32 mouse cellular contexts compared by ENCODE assay signal in genomic region chr1:144436617-144437016, GRCm38 (mm10).
"Had no signal": no experiment of that assay in that cellular context is flagged by ENCODE, and none has a peak within 500 bp of the region (broad histone marks: within the 10 kb centered on the region; RNA-seq: fewer than 3 reads in every experiment).

No protein-coding gene starts in this region.

- ATAC-seq: liver, embryonic 12.5 days; liver, postnatal 0 days; lung, postnatal 0 days; midbrain, embryonic 13.5 days; midbrain, embryonic 15.5 days; midbrain, embryonic 16.5 days had no signal

- H3K36me3 ChIP-seq: limb, embryonic 10.5 days; limb, embryonic 12.5 days; limb, embryonic 13.5 days; limb, embryonic 15.5 days; liver, embryonic 12.5 days; liver, embryonic 13.5 days; liver, embryonic 15.5 days; lung, embryonic 15.5 days; midbrain, embryonic 10.5 days; midbrain, embryonic 12.5 days; midbrain, embryonic 13.5 days; midbrain, embryonic 15.5 days; neural tube, embryonic 12.5 days had no signal

- H3K4me2 ChIP-seq: limb, embryonic 12.5 days; limb, embryonic 13.5 days; limb, embryonic 15.5 days; liver, embryonic 11.5 days; liver, embryonic 12.5 days; liver, embryonic 13.5 days; liver, embryonic 15.5 days; lung, embryonic 14.5 days; lung, embryonic 15.5 days; midbrain, embryonic 11.5 days; midbrain, embryonic 12.5 days; midbrain, embryonic 13.5 days; midbrain, embryonic 15.5 days; neural tube, embryonic 12.5 days had no signal

- H3K27me3 ChIP-seq: limb, embryonic 12.5 days; limb, embryonic 13.5 days; limb, embryonic 15.5 days; liver, embryonic 12.5 days; liver, embryonic 13.5 days; liver, embryonic 15.5 days; lung, embryonic 15.5 days; megakaryocyte, embryonic 14.5 days; midbrain, embryonic 12.5 days; midbrain, embryonic 13.5 days; midbrain, embryonic 15.5 days; neural tube, embryonic 12.5 days had no signal

- H3K9me3 ChIP-seq: limb, embryonic 10.5 days; limb, embryonic 12.5 days; limb, embryonic 13.5 days; limb, embryonic 15.5 days; liver, embryonic 12.5 days; liver, embryonic 13.5 days; liver, embryonic 15.5 days; lung, embryonic 15.5 days; megakaryocyte, embryonic 14.5 days; midbrain, embryonic 10.5 days; midbrain, embryonic 12.5 days; midbrain, embryonic 13.5 days; midbrain, embryonic 15.5 days; neural tube, embryonic 12.5 days had no signal

- H3K9ac ChIP-seq: limb, embryonic 12.5 days; limb, embryonic 13.5 days; limb, embryonic 15.5 days; liver, embryonic 12.5 days; liver, embryonic 13.5 days; liver, embryonic 14.5 days; liver, embryonic 15.5 days; liver, postnatal 0 days; lung, embryonic 14.5 days; lung, embryonic 15.5 days; midbrain, embryonic 12.5 days; midbrain, embryonic 13.5 days; midbrain, embryonic 15.5 days; neural tube, embryonic 12.5 days had no signal

- DNase-seq: left cerebral cortex, postnatal 4 days; liver; liver, embryonic 13.5 days; liver, postnatal 0 days; lung, adult 18-20 months; lung, adult 2 months; lung, embryonic 14.5 days; lung, postnatal 10 days; lung, postnatal 14 days; lung, postnatal 36 days; lung, postnatal 4 days; midbrain, embryonic 14.5 days had no signal

- H3K27ac ChIP-seq: limb, embryonic 10.5 days; limb, embryonic 12.5 days; limb, embryonic 13.5 days; limb, embryonic 15.5 days; liver, embryonic 12.5 days; liver, embryonic 13.5 days; liver, embryonic 14.5 days; liver, embryonic 15.5 days; lung, embryonic 15.5 days; macrophage; midbrain, embryonic 10.5 days; midbrain, embryonic 12.5 days; midbrain, embryonic 13.5 days; midbrain, embryonic 15.5 days; neural tube, embryonic 12.5 days had no signal

- H3K4me3 ChIP-seq: limb, embryonic 10.5 days; limb, embryonic 12.5 days; limb, embryonic 13.5 days; limb, embryonic 15.5 days; liver, embryonic 12.5 days; liver, embryonic 13.5 days; liver, embryonic 15.5 days; lung, embryonic 15.5 days; megakaryocyte, embryonic 14.5 days; midbrain, embryonic 10.5 days; midbrain, embryonic 12.5 days; midbrain, embryonic 13.5 days; midbrain, embryonic 15.5 days; myocyte; neural tube, embryonic 12.5 days had no signal

- H3K4me1 ChIP-seq: limb, embryonic 10.5 days; limb, embryonic 12.5 days; limb, embryonic 13.5 days; limb, embryonic 15.5 days; liver, embryonic 12.5 days; liver, embryonic 13.5 days; liver, embryonic 15.5 days; lung, embryonic 15.5 days; megakaryocyte, embryonic 14.5 days; midbrain, embryonic 10.5 days; midbrain, embryonic 12.5 days; midbrain, embryonic 13.5 days; midbrain, embryonic 15.5 days; neural tube, embryonic 12.5 days had no signal
